Mouse (Mus musculus): ENCODE results near the gene Gm11027.
A peak's percentile ranks its signal among the peaks of the same experiment; 100 is the strongest.
"Not testable (repeated sequence)": the region's sequence is repeated elsewhere in the genome, so short reads cannot be mapped to it uniquely, and the experiment has no call there.

Gm11027 gene

DNA sequence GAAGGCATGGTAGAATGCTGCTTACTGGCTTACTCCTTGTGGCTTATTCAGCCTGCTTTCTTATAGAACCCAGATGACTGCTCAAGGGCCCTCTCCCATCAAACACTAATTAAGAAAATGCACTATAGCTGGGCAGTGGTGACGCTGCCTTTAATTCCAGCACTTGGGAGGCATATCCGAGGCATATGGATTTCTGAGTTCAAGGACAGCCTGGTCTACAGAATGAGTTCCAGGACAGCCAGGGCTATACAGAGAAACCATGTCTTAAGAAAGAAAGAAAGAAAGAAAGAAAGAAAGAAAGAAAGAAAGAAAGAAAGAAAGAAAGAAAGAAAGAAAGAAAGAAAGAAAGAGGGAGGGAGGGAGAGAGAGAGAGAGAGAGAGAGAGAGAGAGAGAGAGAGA, at the start of gene Gm11027:
Gm11027 (plus strand) TSS at position 301 of the 400 bp plus-strand sequence.
- DNase-seq (ENCODE audit: low spot score in 2 of 2), result not testable (repeated sequence)

DNA sequence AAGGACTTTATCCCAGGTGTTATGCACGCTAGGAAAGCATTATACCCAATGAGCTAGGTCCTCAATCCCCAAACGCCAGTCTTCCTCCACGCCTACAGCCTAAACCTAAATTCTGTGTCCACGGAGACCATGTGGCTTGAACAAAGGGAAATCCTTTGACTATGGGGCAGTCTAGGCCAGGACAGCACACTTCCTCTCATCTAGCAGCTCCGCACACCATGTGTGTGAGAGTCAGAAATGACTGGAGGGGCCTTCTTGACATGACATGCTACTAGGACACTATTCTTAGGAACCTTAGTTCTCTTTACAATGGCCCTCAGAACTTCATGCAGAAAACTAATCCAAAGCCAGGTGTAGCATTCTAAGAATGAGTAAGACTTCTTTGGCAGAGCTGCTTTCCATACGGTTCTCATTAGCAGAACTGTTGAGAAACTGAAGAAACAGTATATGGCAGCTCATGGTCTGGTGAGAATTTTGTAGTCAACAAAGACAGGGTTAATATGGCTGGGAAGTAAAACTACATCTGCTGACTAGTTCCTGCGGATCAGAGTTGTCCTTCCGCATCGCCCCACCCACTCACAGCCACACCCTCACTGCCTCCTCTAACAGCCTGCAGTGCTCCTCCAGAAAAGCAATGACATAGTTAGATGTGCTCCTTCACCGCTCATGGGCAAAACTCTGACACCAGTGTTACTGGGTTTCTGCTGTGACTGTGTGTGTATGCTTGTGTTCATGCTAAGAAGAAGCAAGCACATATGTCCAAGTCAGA, 48.7 kb upstream of the Gm11027 start:
- DNase-seq (ENCODE audit: low spot score in 2 of 2), result no peak

DNA sequence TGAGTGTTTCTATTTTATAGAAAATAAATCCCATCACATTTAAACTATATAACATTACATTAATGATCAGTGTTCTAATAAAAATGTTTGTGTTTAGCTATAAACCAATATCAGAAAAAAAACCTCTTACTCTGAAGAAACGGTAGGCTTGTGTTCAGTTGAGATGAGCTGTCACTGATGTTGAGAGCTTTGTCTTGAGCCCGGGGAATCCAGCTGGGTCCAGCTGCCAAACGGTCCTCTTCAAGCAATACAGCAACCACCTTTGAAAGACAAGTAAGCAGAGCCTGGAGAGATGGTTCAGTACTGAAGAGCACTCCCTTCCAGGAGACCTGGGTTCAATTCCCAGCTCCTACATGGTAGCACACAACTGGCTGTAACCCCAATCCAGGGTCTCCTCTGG, 45.7 kb upstream of the Gm11027 start:
- DNase-seq (ENCODE audit: low spot score in 2 of 2), result no peak

DNA sequence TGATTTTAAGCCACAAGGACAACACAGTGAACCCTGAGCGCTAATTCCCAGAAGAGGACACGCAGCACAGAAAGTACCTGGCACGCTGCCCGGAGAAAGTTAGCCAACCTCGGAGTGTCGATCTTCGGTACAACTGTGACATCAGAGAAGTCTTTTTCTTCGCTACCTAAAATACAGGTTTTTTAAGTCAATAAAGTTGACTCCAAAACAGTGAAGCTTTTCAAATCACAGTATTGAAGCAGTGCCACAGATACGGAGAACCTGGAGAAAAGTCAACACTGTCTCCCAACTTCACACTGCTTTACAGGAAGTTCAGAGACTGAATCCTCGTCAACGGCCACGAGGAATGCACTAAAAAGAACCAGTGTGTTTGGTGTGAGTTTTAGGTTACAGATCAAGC, 43.6 kb upstream of the Gm11027 start:
- no peak for DNase-seq (ENCODE audit: low spot score in 2 of 2)

DNA sequence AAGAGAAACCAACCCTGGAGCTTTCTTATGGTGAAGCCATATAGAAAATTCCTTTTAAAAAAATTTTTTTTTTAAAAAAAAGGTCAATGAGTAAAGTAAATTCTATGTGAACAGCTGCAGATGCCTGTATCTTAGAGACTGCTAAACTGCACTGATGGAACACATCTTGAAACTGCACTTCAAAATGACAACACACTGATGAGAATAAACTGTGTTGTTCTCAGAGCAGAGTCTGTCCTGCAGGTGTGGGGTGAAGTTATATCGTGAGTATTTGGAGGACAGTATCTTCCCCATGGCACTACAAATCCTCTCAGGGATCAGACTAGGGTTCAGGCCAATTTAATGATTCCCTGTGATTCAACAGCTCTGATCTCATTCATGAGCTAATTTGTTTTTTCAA, 43.1 kb upstream of the Gm11027 start:
- no peak for DNase-seq (ENCODE audit: low spot score in 2 of 2)

DNA sequence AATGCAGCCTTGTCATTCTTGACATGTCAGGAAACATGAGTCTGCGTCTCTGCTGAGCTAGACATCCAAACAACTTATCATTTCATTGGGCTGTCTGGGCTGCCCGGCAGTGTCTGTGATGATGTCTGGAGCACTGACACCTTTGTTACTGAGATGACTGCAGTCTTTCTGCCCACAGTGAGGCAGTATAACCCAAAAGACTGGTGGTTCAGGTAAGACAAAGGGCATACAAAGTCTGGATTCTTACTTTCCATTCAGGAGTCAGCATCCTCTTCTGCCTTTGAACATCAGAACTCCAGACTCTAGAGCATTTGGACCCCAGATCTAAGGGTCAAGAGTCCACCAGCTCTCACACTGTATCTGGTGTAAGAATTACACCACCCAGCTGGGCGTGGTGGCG, 39.8 kb upstream of the Gm11027 start:
- DNase-seq (ENCODE audit: low spot score in 2 of 2), result no peak

DNA sequence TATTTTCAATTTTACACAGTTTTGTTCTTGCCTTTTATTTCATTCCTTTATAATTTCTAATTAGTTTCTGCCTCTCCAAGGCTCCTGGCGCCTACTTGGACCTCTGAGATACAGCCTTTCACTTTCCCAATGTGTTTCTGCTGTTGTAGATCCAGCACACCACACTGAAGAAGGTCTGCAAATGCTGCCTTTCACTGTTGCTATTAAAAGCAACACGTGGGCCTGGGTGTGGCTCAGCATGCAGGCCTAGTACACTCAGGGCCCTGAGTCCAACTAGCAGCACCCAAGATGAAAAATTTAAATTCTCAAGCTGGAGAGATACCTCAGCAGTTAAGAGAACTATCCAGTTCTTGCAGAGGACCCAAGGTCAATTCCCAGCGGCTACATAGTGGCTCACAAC, 38.5 kb upstream of the Gm11027 start:
- peak in 1 of 2 experiments; percentile 34 for DNase-seq (ENCODE audit: low spot score in 2 of 2)

DNA sequence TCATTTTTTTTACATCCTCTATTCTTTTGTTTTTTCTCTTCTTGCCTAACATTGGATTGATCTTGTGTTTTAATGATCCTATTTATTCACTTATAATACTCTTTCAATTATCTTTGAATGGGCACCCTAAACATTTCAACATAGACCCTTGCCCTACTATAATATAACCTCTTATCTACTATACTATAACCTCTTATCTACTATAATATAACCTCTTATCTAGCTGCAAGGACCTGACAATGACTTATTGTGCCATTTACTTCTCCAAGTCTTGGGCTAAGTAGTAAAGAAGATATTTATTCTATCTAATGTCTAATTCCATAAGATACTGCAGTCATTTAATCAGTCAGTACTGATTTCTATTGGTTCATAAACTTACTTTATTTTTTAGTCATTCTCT, 36.8 kb upstream of the Gm11027 start:
- DNase-seq (ENCODE audit: low spot score in 2 of 2), result no peak

DNA sequence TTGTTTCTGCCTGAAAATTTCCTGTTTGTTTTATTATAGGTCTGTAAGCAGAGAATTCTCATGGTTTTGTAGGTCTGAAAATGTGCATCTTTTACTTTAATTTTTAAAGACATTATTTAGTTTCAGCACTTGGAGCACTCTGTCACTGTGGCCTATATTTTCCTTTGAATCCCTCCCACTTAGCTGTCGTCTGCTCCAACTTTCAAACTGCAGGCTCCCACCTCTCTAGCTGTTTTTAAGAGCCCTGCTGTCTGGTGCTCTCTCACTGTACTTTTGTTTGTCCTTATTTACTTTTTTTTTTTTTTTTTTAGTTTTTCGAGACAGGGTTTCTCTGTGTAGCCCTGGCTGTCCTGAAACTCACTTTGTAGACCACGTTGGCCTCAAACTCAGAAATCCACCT, 36.4 kb upstream of the Gm11027 start:
- DNase-seq (ENCODE audit: low spot score in 2 of 2), result peak in 1 of 2 experiments; percentile 25

DNA sequence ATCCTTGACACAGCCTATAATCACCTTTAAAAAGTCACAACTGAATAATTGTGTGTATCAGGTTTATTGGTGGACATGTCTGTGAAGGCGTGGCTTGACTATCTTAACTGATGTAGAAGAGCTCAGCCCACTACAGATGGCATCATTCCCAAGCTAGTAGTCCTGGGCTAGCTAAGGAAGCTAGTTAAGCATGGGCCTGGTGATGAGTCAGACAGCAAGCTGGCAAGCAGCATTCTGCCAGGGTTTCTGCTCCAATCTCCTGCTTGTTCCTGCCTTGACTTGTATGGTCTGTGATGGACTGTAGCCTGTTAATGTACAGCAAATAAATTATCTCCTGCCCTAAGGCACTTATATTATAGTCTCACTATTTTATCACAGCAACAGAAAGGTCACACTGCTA, 30.6 kb upstream of the Gm11027 start:
- DNase-seq (ENCODE audit: low spot score in 2 of 2), result peak in 1 of 2 experiments; percentile 16

DNA sequence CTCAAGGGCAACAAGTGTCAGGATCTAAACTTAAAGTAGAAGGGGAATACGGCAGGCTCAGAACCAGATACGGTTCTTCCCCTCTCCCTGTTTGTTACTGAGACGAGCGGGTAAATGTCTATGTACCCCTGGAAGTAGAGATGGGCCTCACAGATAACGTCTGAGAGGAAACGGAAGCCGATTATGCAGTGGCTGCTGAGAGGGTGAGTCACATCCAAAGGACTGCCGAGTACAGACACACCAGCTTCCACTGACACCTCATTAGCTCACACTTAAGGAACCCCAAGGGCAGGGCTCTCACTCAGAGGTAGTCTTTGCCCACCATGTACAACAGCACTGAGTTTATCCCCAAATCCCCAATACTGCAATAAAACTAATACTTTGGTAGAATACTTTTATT, 20.5 kb upstream of the Gm11027 start:
- no peak for DNase-seq (ENCODE audit: low spot score in 2 of 2)

DNA sequence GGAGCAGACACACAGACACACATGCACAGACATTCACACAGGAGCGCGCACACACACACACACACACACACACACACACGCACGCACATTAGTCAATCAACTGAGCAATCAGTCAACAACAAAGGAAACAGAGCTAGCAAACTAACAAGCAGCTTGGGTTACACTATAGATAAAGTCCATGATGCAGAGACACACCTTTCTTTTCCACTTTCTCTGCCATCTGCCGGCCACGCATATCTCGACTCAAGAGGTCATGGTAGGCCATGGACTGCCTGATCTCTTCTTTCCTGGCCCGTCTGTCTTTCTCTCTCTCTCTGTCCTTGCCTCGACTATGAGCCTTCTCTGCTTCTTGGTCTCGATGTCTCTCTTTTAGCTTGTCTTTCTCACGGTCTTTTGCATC, 19.6 kb upstream of the Gm11027 start:
- DNase-seq (ENCODE audit: low spot score in 2 of 2), result no peak

DNA sequence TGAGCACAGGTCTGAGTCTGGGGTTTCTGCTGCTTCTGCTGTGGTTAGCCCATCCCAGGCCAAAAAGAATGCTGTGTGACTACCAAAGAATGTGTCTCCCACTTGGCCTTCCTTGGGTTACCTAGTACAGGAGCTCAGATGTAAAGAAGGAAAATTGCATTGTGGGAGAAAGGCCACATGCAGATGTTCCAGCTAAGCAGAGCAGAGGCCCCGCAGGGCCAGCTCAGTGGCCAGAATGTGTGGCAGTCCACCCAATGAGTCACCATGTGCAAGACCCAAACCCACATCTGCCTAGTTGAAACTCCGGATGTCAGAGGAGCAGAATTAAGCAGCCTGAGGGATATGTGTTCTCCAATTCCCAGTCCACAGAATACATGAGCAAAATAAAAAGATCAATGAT, 16.9 kb upstream of the Gm11027 start:
- DNase-seq (ENCODE audit: low spot score in 2 of 2), result no peak

DNA sequence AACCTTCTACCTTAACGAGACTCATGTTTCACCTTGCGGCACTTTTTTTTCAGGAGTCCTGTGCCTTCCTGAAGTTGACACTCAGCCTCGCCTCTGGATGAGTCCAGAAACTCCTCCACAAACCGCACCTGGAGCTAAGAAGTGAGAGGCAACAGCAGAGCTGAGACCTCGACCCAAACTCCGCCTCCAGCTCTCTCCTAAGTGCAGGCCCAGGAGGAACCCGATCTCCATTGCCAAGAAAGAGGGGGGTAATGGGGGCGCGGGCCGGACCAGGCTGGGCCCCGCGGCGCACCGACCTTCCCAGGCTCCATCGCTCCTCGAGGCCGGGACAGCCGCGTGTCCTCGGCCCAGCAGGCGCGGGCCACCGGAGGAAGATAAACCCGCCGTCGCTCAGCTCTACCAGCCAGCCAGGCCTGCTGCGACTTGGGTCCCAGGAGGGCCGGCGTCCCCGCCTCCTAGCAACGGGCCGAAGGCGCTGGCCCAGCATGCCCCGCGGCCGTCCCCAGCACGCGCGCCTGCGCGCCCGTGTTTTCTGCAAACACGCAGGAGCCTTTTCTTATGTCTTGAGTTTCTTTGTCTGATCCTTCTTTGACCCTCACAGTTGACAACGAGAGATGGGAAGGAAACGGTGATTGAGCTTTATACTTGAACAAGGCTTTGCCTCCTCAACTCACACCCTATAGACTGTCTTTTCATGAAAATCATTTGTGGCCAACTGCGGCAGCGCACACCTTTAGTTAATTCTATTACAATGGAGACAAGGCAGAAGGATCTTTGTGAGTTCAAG, 12.4 kb upstream of the Gm11027 start, which contains the start of gene Wdr60:
Wdr60 (minus strand) TSS at position 468 of the 787 bp plus-strand sequence.
- DNase-seq (ENCODE audit: low spot score in 2 of 2), result peak; percentile 90

DNA sequence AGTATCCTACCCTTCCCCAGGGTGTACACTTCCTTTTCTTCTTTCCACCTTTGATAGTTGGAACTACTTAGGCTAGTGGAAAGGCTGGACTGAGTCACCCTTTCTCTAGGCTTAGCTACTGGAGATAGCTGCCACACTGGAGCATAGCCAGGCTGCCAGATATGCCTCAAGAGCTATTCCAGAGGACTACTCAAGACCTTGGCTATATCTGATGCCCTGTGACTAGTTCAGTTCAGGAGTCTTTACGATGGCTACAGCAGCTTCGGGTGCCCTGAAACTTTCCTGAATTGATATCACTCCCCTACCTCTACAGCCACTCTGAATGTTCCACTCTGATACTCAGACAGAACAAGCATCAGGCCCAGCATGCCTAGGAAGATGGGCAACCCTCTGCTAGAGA, 10.4 kb upstream of the Gm11027 start:
- DNase-seq (ENCODE audit: low spot score in 2 of 2), result no peak

DNA sequence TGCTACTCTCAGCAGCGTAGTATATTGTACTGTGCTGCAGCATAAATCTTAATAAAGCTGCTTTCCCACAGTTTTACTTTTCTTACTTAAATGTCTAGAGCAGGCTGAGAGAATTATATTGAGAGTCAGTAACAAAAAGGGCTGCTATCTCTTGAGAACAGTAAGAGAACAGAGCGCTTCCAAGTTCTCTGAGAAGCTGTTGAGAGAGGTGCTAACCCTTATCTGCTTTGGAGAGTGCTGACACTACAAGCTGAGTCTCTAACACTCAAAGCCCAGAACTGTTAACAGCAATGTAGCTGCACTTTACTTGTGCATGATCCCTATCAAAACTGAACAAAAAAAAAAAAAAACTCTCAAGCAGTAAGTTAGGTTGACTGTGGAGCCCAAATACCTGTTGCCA, 9.9 kb upstream of the Gm11027 start:
- DNase-seq (ENCODE audit: low spot score in 2 of 2), result no peak

DNA sequence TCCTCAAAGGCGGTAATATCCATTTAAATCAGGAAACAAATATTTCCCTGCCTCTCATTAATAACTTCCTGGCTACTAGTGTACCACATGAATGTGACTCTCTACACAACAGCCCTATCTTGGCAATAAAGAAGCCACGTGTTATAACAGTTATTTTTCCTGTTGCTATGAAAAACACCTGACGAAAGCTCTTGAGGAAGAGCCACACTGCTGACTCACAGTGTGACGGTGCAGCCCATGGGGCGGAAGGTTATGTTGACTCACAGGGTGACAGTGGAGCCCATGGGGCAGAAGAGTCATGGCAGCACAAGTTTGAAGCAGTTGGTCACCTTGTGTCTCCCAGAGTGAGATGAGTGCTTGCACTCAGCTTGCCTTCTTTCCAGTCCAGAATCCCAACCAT, 5.7 kb upstream of the Gm11027 start:
- no peak for DNase-seq (ENCODE audit: low spot score in 2 of 2)

DNA sequence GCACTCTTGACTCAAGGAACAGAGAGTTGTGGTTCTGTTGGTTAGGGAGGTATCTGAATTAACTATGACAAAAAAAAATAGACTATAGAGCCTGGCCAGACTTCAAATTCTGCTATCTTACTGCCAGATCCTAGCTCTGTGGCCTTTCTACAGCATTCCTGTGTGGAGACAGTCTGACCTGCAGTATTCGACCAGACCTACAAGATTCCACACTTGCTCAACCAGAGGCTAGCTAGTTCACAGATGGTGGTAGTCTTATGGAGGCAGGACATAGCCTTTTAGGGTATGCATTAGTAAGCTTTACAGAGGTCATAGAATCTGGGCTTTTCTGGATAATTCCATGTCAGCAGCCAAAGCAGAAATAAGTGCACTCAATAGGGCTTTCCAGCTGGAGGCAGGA, 4.6 kb upstream of the Gm11027 start:
- DNase-seq (ENCODE audit: low spot score in 2 of 2), result no peak

DNA sequence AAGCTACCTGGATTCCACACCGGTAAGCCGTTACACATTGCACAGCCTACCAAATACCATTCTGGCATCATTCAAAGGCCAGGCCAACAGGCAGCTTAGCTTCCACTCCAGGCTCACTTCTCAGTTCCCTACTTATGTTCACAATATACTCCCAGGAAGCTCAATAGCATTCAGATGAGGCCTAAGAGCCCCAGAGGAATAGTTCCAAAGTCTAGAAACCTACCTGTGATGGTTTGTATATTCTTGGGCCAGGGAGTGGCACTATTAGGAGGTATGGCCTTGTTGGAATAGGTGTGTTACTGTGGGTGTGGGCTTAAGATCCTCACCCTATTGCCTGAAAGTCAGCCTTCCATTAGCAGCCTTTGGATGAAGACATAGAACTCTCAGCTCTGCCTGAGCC, 4.1 kb upstream of the Gm11027 start:
- DNase-seq (ENCODE audit: low spot score in 2 of 2), result no peak

DNA sequence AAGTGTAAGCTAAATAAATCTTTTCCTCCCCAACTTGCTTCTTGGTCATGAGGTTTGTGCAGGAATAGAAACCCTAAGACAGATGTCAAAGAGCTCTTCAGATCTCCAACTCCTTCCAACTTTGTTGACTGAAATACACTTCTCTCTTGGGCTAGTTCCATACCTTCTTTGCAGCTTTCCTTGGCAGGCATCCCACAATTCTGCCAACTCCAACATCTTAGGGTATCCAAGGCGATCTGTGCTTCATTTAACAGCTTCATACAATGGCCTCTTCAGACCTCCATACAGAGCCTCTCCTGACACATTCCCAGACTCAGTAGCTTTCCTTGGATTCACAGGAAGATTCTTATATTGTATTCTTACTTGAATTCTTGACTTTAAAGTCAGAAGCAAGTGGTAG, 1.5 kb upstream of the Gm11027 start:
- no peak for DNase-seq (ENCODE audit: low spot score in 2 of 2)

DNA sequence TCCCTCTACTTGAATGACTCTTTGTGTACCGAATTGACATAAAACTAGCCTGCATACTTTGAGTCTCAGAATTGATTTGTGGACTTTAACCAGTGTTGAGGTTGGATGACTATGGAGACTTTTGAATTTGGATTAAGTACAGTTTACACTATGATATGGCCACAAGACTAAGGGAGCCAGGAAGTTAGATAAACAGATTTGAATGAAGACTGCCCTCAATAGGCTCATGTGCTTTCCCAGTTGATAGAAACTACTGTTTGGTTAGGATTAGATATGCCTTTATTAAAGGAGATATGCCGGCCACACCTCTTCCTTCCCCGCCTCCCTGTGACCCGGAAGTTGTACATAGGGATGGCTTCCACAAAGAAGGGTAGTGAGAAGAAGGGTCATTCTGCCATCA, 445 bp downstream of the Gm11027 start:
- no peak for DNase-seq (ENCODE audit: low spot score in 2 of 2)

DNA sequence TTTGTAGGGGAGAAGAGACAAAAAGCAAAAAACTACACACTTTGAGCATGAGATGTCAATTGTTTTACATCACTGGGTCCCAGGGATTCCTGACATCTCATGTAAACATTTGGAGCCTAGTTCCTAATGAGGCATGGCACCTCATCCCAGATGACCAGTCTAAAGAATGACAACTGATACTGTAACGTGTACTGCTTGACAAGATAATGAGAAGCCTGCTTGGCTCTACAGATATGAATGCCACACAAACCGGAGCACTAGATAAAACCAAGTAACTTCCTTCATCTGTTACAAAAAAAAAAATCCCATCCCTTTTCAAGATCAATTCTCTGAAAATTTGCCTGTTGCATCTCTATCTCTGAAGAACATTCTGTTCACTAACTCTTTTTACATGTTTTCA, 1.8 kb downstream of the Gm11027 start:
- no peak for DNase-seq (ENCODE audit: low spot score in 2 of 2)

DNA sequence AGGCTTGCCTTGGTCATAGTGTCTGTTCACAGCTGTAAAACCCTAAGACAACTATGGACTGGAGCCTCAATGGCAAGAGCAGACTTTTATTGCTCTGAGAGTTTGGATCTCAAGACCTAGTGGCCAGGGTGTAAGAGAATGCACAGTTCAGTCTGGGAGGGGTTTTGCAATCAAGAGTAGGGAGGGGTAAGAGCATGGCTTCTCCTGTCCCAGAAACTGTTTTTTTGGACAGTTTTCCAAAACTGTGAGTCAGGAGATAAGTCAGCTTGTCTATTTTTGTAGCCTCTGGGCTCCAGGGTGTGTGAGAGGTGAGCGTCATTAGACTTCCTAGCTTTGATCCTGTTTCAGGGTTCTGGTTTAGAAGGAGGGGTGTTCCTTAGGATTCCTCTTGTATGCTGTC, 3.4 kb downstream of the Gm11027 start:
- DNase-seq (ENCODE audit: low spot score in 2 of 2), result no peak

All from frontal cortex, postnatal 36 days (tissue).